Mouse (Mus musculus) urinary bladder, adult 2 months (tissue): Measurements from ENCODE around the gene Slain1. TPM values are rescaled to one million over a fixed set of nuclear protein-coding genes. Genes with fewer than 3 reads are reported as not detected.

Source experiments
- DNase-seq: peaks from one replicate; pipeline ENCODE4 v3.0.0; 2022; ENCODE audit warnings: low spot score
- polyA plus RNA-seq: library from polyadenylated mRNA; depleted of rRNA; stranded (reverse); fragments of >200 nt; gene quantifications from 2 replicates; pipeline ENCODE4 v1.2.3, GENCODE M21; 2012

Gene Slain1
- polyA plus RNA-seq, 1 experiment: 1.1 TPM

GRCm38 (mm10) chr14:103666347-103666954 lies 16.4 kb downstream of the Slain1 start:
- DNase-seq: no peak

- no peak for DNase-seq
Observed at GRCm38 (mm10) chr14:103667036-103667435, 17.0 kb downstream of the Slain1 start.

GRCm38 (mm10) chr14:103679395-103680217 lies 29.6 kb downstream of the Slain1 start:
- DNase-seq: no peak

- DNase-seq: no peak
Observed at GRCm38 (mm10) chr14:103680285-103680819, 30.3 kb downstream of the Slain1 start.

GRCm38 (mm10) chr14:103682633-103683390 lies 32.8 kb downstream of the Slain1 start:
- no peak for DNase-seq

- no peak for DNase-seq
Observed at GRCm38 (mm10) chr14:103686994-103687393, 37.0 kb downstream of the Slain1 start.

- DNase-seq: no peak
Observed at GRCm38 (mm10) chr14:103694295-103694694, 44.3 kb downstream of the Slain1 start.

- no peak for DNase-seq
Observed at GRCm38 (mm10) chr14:103695620-103696019, 45.6 kb downstream of the Slain1 start.

- DNase-seq: no peak
Observed at GRCm38 (mm10) chr14:103697101-103697500, 47.1 kb downstream of the Slain1 start.

GRCm38 (mm10) chr14:103699308-103699707 lies 49.3 kb downstream of the Slain1 start:
- DNase-seq: no peak

- no peak for DNase-seq
Observed at GRCm38 (mm10) chr14:103702516-103702915, 52.5 kb downstream of the Slain1 start.

GRCm38 (mm10) chr14:103704771-103705170 lies 54.7 kb downstream of the Slain1 start:
- DNase-seq: no peak

- DNase-seq: no peak
Observed at GRCm38 (mm10) chr14:103706347-103706746, 56.3 kb downstream of the Slain1 start.

- no peak for DNase-seq
Observed at GRCm38 (mm10) chr14:103708601-103709000, 58.6 kb downstream of the Slain1 start.

GRCm38 (mm10) chr14:103709261-103709660 lies 59.2 kb downstream of the Slain1 start:
- no peak for DNase-seq

- DNase-seq: no peak
Observed at GRCm38 (mm10) chr14:103712986-103713385, 63.0 kb downstream of the Slain1 start.

GRCm38 (mm10) chr14:103717516-103717915 lies 67.5 kb downstream of the Slain1 start:
- DNase-seq: no peak

- DNase-seq: no peak
Observed at GRCm38 (mm10) chr14:103717979-103718378, 68.0 kb downstream of the Slain1 start.

GRCm38 (mm10) chr14:103718393-103718792 lies 68.4 kb downstream of the Slain1 start:
- no peak for DNase-seq

GRCm38 (mm10) chr14:103718836-103719575 lies 69.0 kb downstream of the Slain1 start:
- peak; percentile 62 for DNase-seq

- DNase-seq: no peak
Observed at GRCm38 (mm10) chr14:103720163-103720562, 70.1 kb downstream of the Slain1 start.
